Mouse (Mus musculus) gastrocnemius, adult 8-10 months (tissue): ENCODE data around the gene Clcnkb. TPM values are rescaled to one million over a fixed set of nuclear protein-coding genes. Genes with fewer than 3 reads are reported as not detected.

Experiments
- DNase-seq, 2 experiments: peaks; one replicate each; pipeline ENCODE4 v3.0.0; 2022; ENCODE audit warnings: low spot score in 2 of 2
- total RNA-seq, 4 experiments: library from RNA; stranded (reverse); gene quantifications; 2 replicates each; pipeline ENCODE4 v1.2.4; 2022

Clcnkb gene
- total RNA-seq, 4 experiments from 2014 or later: 0.11 to 0.58 TPM; not detected in 2

DNA sequence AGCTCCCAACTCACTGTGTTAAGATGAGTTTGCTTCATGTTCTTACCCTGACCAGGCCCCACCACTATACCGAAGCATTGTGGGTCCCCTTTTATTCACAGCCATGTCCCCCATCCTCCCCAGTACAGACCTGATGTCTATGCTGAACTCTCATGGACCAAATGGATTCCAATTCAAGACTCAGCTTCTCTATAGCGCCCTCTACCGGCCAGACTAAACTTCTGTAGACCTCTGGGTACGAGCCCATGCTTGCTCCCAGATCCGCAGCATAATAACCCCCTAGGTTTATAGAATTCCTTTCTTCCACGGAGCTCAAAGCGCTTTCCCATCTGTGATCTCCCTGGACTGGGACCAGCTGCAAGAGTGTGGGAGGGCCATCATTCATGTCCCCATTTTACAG is 55.0 kb downstream of the Clcnkb start:
- DNase-seq: no peak

DNA sequence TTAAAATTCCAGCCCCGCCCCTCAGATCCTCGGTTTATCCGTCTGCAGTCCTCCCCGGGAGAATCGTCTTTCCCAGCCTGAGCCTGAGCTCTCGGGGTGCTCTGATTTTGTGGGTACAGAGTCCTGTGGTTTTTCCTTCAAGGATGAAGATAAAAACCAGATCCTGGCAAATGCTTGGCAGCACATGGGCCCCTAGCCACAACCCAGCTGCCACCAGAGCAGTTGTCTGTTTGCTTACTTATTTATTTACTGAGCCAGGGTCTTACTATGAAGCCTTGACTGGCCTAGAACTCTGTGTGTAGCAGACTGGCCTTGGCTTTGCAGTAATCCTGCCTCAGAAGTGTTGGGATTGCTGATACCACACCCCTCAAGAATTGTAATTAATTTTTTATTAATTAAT is 56.6 kb downstream of the Clcnkb start:
- no peak for DNase-seq

DNA sequence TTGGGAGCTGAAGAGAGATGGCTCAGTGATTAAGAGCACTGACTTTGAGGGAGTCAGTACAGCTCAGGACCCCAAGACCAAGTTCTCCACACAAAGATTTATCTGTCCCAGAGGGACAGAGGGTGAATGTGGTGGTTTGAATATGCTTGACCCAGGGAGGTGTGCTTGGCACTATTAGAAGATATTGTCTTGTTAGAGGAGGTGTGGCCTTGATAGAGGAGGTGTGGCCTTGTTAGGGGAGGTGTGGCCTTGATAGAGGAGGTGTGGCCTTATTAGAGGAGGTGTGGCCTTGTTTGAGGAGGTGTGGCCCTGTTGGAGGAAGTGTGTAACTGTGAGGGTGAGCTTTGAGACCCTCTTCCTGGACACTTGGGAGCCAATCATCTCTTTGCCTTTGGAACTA is 58.0 kb downstream of the Clcnkb start:
- DNase-seq: no peak

Other genes with a start within 250 kb of the Clcnkb start
- gene Rsg1, start 202.1 kb downstream of the Clcnkb start, total RNA-seq: 1 to 10 TPM in 1 of 4 experiments, not detected in 3; 1.4 TPM
- 1 to 10 TPM in 1 of 4 experiments, under 1 TPM in 3; 0.10 to 1.1 (median 0.22) TPM for gene Arhgef19, start 176.5 kb downstream of the Clcnkb start, total RNA-seq
- 1 to 10 TPM in 3 of 4 experiments, under 1 TPM in 1; 0.85 to 2.0 (median 1.8) TPM for gene Epha2, start 114.8 kb downstream of the Clcnkb start, total RNA-seq
- gene Fam131c, start 47.8 kb downstream of the Clcnkb start, total RNA-seq: under 1 TPM in 2 of 4 experiments, not detected in 2; 0.17 to 0.27 TPM
- gene Clcnka, start 17.3 kb downstream of the Clcnkb start, total RNA-seq: not detected
- gene Hspb7, start 4.8 kb upstream of the Clcnkb start, total RNA-seq: 100 to 1,000 TPM; 243 to 314 (median 275) TPM
- gene Srarp, start 20.1 kb upstream of the Clcnkb start, total RNA-seq: under 1 TPM in 3 of 4 experiments, not detected in 1; 0.32 to 0.54 (median 0.36) TPM
- gene Zbtb17, start 28.6 kb upstream of the Clcnkb start, total RNA-seq: 10 to 100 TPM; 30.2 to 38.3 (median 33.0) TPM
- 10 to 100 TPM; 17.0 to 23.9 (median 23.5) TPM for gene Spen, start 122.6 kb upstream of the Clcnkb start, total RNA-seq
- gene Fblim1, start 190.1 kb upstream of the Clcnkb start, total RNA-seq: 1 to 10 TPM in 2 of 4 experiments, under 1 TPM in 2; 0.46 to 2.2 (median 0.94) TPM
- under 1 TPM; 0.16 to 0.46 (median 0.31) TPM for gene Tmem82, start 202.6 kb upstream of the Clcnkb start, total RNA-seq
- 10 to 100 TPM in 3 of 4 experiments, 1 to 10 TPM in 1; 9.2 to 14.0 (median 12.3) TPM for gene Slc25a34, start 207.8 kb upstream of the Clcnkb start, total RNA-seq
- gene Plekhm2, start 248.9 kb upstream of the Clcnkb start, total RNA-seq: 10 to 100 TPM; 25.0 to 32.5 (median 30.2) TPM